Mouse (Mus musculus) embryonic facial prominence, embryonic 11.5 days (tissue): ENCODE data around the gene Ifna15. TPM values are rescaled to one million over a fixed set of nuclear protein-coding genes. Genes with fewer than 3 reads are reported as not detected.
"Not testable (repeated sequence)": the region's sequence is repeated elsewhere in the genome, so short reads cannot be mapped to it uniquely, and the experiment has no call there.

Source experiments
- ATAC-seq: fragments of 200-750 bp; cut with Nextera tagmentation; replicated peaks from 2 replicates; pipeline ENCODE4 v1.8.0; 2017; ENCODE audit warnings: low read depth; ENCODE audit not compliant: insufficient number of reproducible peaks, low FRiP score, low TSS enrichment
- DNase-seq: peaks from one replicate; pipeline ENCODE4 v3.0.0-alpha.2; 2015; ENCODE audit warnings: low spot score
- H3K27ac ChIP-seq: fragments of 300-500 bp; sonication (generic); replicated peaks from 2 replicates; pipeline ENCODE4 v1.5.1; 2014; ENCODE audit warnings: mild to moderate bottlenecking, low read depth, low read length, control low read depth
- H3K27me3 ChIP-seq: fragments of 300-500 bp; sonication (generic); 2 replicates; pipeline ENCODE4 v1.6.1; 2014; ENCODE audit warnings: mild to moderate bottlenecking, low read length, moderate library complexity, mixed read lengths; ENCODE audit not compliant: control insufficient read depth, insufficient read depth
- H3K36me3 ChIP-seq: fragments of 300-500 bp; sonication (generic); replicated peaks from 2 replicates; pipeline ENCODE4 v1.6.1; 2014; ENCODE audit warnings: low read depth, mild to moderate bottlenecking, low read length, moderate library complexity, mixed read lengths; ENCODE audit not compliant: control insufficient read depth, insufficient read depth
- H3K4me1 ChIP-seq: fragments of 300-500 bp; sonication (generic); 2 replicates; pipeline ENCODE4 v1.6.1; 2014; ENCODE audit warnings: low read length, mixed read lengths; ENCODE audit not compliant: control insufficient read depth, insufficient read depth
- H3K4me2 ChIP-seq: fragments of 300-500 bp; sonication (generic); 2 replicates; pipeline ENCODE4 v1.6.1; 2014; ENCODE audit warnings: low read depth, mild to moderate bottlenecking, control low read depth, low read length, moderate library complexity
- H3K4me3 ChIP-seq: fragments of 300-500 bp; sonication (generic); 2 replicates; pipeline ENCODE4 v1.5.1; 2014; ENCODE audit warnings: low read depth, low read length, control low read depth
- H3K9ac ChIP-seq: fragments of 300-500 bp; sonication (generic); replicated peaks from 2 replicates; pipeline ENCODE4 v1.6.1; 2014; ENCODE audit warnings: mild to moderate bottlenecking, control low read depth, low read length
- H3K9me3 ChIP-seq: fragments of 300-500 bp; sonication (generic); replicated peaks from 2 replicates; pipeline ENCODE4 v1.6.1; 2016; ENCODE audit warnings: mild to moderate bottlenecking, low read length, inconsistent platforms, mixed read lengths; ENCODE audit not compliant: control insufficient read depth
- WGBS: fragments of 180-500 bp; shearing (Covaris S2); extraction: QIAGEN DNeasy Blood & Tissue Kit; methylation state at CpG from one replicate; pipeline ENCODE4 v1.1.7; 2014; 5-methylcytosine and 5-hydroxymethylcytosine counted together
- polyA plus RNA-seq: library from polyadenylated mRNA; unstranded; fragments of >200 nt; fragmentation: Nextera tagmentation; extraction: Ambion mirVana; gene quantifications from 2 replicates; pipeline ENCODE4 v1.2.1, GENCODE M21; 2014

The Ifna15 gene
- not detected in 2 replicates for polyA plus RNA-seq

- H3K4me2 ChIP-seq, H3K4me1 ChIP-seq, H3K27me3 ChIP-seq, H3K9me3 ChIP-seq, H3K4me3 ChIP-seq, H3K27ac ChIP-seq, ATAC-seq, H3K36me3 ChIP-seq, DNase-seq, H3K9ac ChIP-seq: not testable (repeated sequence)
These were observed at the start of gene Ifna15 for GRCm38 (mm10) chr4:88558145-88558544. TSS of gene Ifna15 (minus strand) at chr4:88558245.

- H3K4me2 ChIP-seq, result no peak within 1 kb of the TSS
- H3K4me3 ChIP-seq, result no peak within 1 kb of the TSS
- ATAC-seq (no peak), DNase-seq (no peak)
- H3K9ac ChIP-seq, result no peak within 1 kb of the TSS
- no peaks in the 10 kb centered on the region for H3K27me3 ChIP-seq
- no peaks in the 10 kb centered on the region for H3K36me3 ChIP-seq
- H3K4me1 ChIP-seq, result no peaks in the 10 kb centered on the region
- no peak within 1 kb of the TSS for H3K27ac ChIP-seq
- no peaks in the 10 kb centered on the region for H3K9me3 ChIP-seq
These were observed 45.2 kb upstream of the Ifna15 start, which contains the start of gene Ifna12 for GRCm38 (mm10) chr4:88603276-88603675. TSS of gene Ifna12 (minus strand) at chr4:88603376.

GRCm38 (mm10) chr4:88592285-88592684, 34.2 kb upstream of the Ifna15 start, which contains the start of gene Ifna9:
TSS of gene Ifna9 (minus strand) at chr4:88592385.
- DNase-seq (no peak), ATAC-seq (no peak)
- H3K36me3 ChIP-seq, result no peaks in the 10 kb centered on the region
- H3K4me1 ChIP-seq, result no peaks in the 10 kb centered on the region
- H3K9ac ChIP-seq, result no peak within 1 kb of the TSS
- 85% methylated on average over 1 of the region's 1 CpGs for WGBS
- no peak within 1 kb of the TSS for H3K4me2 ChIP-seq
- no peaks in the 10 kb centered on the region for H3K9me3 ChIP-seq
- no peak within 1 kb of the TSS for H3K27ac ChIP-seq
- H3K4me3 ChIP-seq, result no peak within 1 kb of the TSS
- no peaks in the 10 kb centered on the region for H3K27me3 ChIP-seq

GRCm38 (mm10) chr4:88571698-88572097, 13.7 kb upstream of the Ifna15 start, which contains the start of gene Ifna14:
TSS of gene Ifna14 (minus strand) at chr4:88571798.
- H3K27me3 ChIP-seq, result no peaks in the 10 kb centered on the region
- H3K4me3 ChIP-seq, result no peak within 1 kb of the TSS
- no peaks in the 10 kb centered on the region for H3K36me3 ChIP-seq
- no peaks in the 10 kb centered on the region for H3K9me3 ChIP-seq
- 95% methylated on average over 1 of the region's 1 CpGs for WGBS
- no peak within 1 kb of the TSS for H3K27ac ChIP-seq
- no peak for DNase-seq
- H3K4me1 ChIP-seq, result no peaks in the 10 kb centered on the region
- H3K9ac ChIP-seq, result no peak within 1 kb of the TSS
- no peak for ATAC-seq
- no peak within 1 kb of the TSS for H3K4me2 ChIP-seq

- no peak overlapping the region for H3K9ac ChIP-seq
- no peaks in the 10 kb centered on the region for H3K4me1 ChIP-seq
- no peaks in the 10 kb centered on the region for H3K9me3 ChIP-seq
- no peaks in the 10 kb centered on the region for H3K27me3 ChIP-seq
- WGBS, result 95% methylated on average over 1 of the region's 1 CpGs
- ATAC-seq (no peak), DNase-seq (no peak)
- H3K4me2 ChIP-seq, result no peak overlapping the region
- H3K27ac ChIP-seq, result no peak overlapping the region
- H3K4me3 ChIP-seq, result no peak overlapping the region
- H3K36me3 ChIP-seq, result no peaks in the 10 kb centered on the region
These were observed 3.7 kb upstream of the Ifna15 start for GRCm38 (mm10) chr4:88561791-88562190.

- WGBS, result 27% methylated on average over 22 of the region's 22 CpGs
- 0 out of 2 replicates have a peak overlapping the region, but pooled peaks have one; percentile 18 for H3K4me3 ChIP-seq
These were observed 7.7 kb downstream of the Ifna15 start for GRCm38 (mm10) chr4:88550161-88550945.

GRCm38 (mm10) chr4:88547986-88548385, 10.1 kb downstream of the Ifna15 start:
- H3K27ac ChIP-seq, result no peak overlapping the region
- H3K9me3 ChIP-seq, result no peaks in the 10 kb centered on the region
- H3K4me1 ChIP-seq, result no peaks in the 10 kb centered on the region
- ATAC-seq (no peak), DNase-seq (no peak)
- no peak overlapping the region for H3K4me2 ChIP-seq
- H3K27me3 ChIP-seq, result no peaks in the 10 kb centered on the region
- H3K36me3 ChIP-seq, result no peaks in the 10 kb centered on the region
- no peak overlapping the region for H3K4me3 ChIP-seq
- H3K9ac ChIP-seq, result no peak overlapping the region
- 79% methylated on average over 1 of the region's 1 CpGs for WGBS

More at GRCm38 (mm10) chr4:88550161-88550945, 7.7 kb downstream of the Ifna15 start:
- Histone ChIP-seq H3K4me2 (peak overlapping the region; percentile 30), H3K36me3 (no peaks in the 10 kb centered on the region), H3K9ac (no peak overlapping the region), H3K9me3 (no peaks in the 10 kb centered on the region), H3K27ac (no peak overlapping the region), H3K4me1 (no peaks in the 10 kb centered on the region), H3K27me3 (no peaks in the 10 kb centered on the region)
- peak; percentile 85 for DNase-seq
- ATAC-seq, result no peak

GRCm38 (mm10) chr4:88543649-88544234, 14.3 kb downstream of the Ifna15 start:
- H3K4me1 ChIP-seq, result no peaks in the 10 kb centered on the region
- no peaks in the 10 kb centered on the region for H3K27me3 ChIP-seq
- H3K9me3 ChIP-seq, result no peaks in the 10 kb centered on the region
- H3K36me3 ChIP-seq, result no peaks in the 10 kb centered on the region
- DNase-seq, result peak; percentile 87
- H3K4me3 ChIP-seq, result no peak overlapping the region
- H3K4me2 ChIP-seq, result no peak overlapping the region
- ATAC-seq, result peak; percentile 52; the same call in 1 of the 2 replicates
- no peak overlapping the region for H3K27ac ChIP-seq
- 53% methylated on average over 2 of the region's 2 CpGs for WGBS
- H3K9ac ChIP-seq, result no peak overlapping the region
